Mouse (Mus musculus) spleen, adult 12 weeks (tissue): ENCODE measurements around the gene Odaph.

Source experiments
- DNase-seq: peaks from one replicate; pipeline ENCODE4 v3.0.0; 2022; ENCODE audit warnings: low spot score

The Odaph gene

DNA sequence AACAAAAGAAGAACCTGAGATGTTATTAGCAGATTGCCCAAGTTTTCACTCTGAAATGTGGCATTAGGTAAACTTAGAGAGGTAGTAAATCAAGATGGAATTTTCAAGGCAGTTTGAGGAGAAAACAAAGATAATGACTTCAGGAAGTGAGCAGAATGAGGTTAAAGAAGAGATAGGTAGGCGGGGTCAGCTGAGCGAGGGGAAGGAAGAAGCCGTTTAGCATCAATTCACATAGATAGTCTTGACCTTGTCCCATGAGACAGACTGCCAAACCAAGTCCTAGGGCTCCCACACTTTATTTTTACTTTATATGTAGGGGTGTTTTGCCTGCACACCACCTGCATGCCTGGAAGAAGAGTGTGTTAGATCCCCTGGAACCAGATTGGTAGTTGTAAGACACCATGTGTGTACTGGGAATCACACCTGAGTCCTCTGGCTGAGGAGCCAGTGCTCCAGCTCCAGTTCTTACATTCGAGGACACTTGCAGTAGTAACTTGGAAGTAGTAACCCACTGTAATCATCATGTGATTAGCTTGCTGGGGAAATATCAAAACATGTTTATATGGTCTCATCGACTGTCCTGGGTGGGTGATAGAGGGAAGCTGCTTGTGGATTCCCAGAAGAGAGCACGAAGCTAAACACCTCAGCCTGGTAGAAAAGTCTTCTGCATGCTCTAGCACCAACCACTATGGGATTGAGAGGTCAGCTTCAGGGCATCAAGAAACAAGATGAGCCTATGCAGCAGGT, 4.1 kb downstream of the Odaph start:
- no peak for DNase-seq

DNA sequence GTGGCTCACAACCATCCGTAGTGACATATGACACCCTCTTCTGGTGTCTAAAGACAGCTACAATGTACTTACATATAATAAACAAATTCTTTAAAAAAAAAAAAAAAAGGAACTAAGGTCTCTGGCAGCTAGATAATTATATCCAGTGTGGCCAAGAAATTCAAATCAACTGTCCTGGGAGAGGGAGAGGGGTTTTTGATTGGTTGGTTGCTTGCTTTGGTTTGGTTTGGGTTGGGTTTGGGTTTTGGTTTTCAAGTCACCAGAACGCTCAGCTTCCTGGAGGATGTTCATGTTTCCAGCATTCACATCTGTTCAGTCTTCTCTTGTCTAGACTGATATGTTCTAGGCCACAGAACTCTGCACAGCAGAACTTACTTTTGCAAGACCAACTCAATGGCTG, 5.8 kb downstream of the Odaph start:
- DNase-seq = no peak

DNA sequence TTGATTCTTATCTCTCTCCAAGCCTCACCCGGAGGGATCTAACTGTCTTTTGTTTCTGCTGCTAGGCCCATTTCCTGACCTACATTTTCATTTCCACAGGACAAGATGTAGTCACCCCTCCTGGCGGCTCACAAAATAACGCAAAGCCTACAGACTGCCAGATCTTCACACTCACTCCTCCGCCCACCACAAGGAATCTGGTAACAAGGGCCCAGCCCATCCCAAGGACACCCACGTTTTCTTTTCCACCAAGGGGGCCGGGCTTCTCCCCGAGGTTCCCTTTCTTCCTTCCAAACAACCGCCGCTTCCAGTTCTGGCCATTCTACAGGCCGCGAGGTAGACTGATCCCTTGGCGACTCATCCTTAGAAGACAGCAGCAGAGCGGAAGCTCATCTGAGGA, 7.3 kb downstream of the Odaph start:
- DNase-seq = no peak

DNA sequence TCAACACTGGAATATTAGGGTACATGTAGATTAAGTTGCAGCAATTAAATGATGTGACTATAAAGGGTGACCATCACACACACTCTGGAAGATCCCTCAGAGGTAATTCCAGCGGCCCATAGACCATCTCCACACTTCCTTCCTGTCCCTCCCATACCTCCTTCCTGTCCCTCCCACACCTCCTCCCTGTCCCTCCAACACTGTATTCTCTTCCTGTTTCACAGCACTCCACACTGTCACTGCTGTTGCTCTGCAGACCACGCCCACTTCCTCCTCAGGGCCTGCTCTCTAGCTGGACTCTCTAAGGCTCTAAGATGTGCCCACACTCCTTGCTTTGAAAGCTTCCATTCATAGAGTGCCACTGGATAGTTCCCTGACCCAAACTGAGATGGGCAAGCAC, 13.5 kb downstream of the Odaph start:
- no peak for DNase-seq

DNA sequence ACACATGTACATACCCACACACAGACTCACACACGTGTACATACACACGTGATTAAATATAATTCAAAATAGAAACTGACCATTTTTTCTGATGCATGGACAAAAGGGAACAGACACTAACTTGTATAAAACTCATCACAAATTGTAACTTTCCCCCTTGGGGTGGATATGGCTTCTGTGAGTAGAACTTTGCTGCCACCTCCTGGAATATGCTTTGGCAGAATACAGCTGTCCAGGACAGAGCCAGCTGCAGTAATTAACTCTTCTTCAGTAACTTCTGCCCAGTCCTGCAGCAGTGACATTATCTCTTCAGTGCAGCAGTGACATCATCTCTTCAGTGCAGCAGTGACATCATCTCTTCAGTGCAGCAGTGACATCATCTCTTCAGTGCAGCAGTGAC, 15.7 kb downstream of the Odaph start:
- no peak for DNase-seq

DNA sequence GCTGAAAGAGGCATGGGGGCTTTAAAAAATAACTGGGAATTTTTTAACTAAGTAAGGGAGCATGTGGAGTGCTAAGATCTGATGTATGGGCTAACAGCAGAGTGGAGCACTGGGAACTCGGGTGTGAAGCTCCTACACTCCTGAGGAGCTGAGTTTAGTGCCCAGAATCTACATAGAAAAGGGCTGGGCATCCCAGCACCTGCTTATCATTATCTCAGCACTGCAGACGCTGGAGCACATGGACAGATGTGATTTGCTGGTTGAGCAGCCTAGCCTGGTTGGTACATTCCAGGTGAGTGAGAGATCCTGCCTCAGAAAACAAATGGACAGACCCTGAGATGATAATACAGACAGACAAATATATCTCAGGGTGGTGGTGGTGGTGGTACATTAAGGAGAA, 22.6 kb downstream of the Odaph start:
- DNase-seq = no peak

DNA sequence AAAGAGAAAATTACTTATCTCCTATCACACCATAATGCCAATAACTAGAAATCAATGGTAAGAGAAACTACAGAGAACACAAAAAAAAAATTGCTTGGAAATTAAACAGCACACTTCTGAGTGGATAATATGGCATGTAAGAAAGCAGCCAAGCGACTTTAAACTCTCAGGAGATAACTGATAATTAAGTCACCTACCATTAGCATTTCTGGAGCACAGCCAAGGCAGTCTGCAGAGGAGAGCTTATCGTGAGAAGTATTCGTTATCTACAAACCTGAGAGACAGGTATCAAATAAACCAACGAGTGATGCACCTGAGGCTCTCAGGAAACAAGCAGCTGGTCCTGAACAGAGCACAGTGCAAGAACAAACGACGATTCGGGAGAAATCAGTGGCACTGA, 24.5 kb downstream of the Odaph start:
- no peak for DNase-seq

DNA sequence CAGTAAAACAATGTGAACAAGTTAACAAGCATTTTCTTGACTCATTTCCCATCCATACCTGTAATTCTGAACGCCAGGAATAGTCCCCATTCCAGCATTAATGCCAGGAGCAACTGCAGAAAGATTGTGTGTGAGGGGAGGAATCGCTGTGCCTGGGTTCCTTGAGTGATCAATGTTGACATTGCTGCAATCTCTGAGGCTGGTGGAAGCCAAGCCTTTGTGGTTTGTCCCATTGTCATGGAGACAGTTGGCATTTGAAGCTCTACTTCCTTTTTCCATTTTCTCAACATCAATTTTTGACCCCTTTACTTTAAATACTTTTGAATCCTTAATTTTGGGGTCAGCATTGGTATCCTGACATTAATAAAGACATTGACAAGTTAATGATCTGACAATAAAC, 32.7 kb downstream of the Odaph start:
- no peak for DNase-seq

DNA sequence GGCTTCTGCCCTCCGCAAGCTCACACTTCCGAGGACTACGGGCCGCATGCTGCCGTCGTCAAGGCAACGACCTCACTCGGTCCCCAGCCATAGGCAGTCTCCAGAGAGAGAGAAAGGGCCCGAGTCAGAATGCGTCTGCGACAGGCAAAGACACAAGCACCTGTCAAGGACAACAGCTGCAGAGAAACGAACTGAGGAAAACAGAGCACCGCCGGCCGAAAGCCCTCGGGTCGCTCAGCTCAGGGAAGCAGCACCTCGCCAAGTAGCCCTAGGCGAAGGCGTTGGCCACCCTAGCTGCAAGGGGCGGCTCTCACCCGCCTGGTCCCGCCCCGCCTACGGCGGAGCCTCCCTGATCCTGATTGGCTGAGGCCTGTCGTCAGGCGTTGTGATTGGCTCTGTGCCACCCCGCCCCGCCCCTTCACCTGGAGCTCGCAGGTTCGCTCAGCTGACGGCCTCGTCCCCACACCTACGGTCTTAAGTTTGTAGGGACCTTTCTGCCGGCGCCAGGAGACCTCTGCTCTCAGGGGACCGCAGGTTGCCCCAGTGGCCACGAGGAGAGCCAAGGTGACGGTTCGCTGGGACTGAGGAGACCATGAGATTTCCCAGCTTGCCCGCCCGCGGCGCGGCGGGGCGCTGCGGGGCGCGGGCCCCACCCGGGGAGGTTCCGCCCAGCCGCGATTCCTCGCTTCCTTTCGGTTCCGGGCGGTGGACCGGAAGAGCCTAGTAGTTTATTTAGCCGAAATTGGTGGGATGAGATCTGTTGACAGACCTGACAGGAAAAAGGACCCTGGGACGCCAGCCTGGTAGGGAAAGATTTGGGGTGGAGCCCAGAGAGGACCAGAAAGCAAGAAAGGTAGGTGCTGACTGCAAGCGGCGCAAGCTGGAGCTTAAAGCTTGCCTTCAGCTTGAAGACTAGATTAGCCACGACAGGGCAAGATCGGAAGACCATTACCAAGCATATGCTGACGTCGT, 55.4 kb downstream of the Odaph start:
- DNase-seq = peak; percentile 94

DNA sequence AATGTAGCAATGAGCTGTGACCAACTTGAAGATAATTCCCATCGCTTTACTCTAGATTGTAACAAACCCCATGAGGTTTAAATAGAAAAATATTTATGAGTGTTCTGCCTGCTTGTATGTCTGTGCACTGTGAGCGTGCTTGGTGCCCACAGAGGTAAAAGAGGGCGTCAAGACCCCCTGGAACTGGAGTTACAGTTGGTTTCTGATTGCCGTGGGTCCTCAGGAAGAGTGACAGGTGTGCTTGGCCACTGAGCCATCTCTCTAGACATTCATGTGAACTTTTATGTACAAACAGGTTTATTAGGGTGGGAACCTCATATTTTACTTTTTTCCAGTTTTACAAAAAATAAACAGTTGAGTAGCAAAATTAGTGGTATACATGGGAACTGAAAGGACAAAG, 56.5 kb downstream of the Odaph start, which contains the start of gene Cdkl2:
Gene Cdkl2 (minus strand): TSS at position 101 of the 400 bp plus-strand sequence.
- no peak for DNase-seq
